Mouse (Mus musculus) heart, embryonic 12.5 days (tissue): ENCODE measurements around the gene Tnfsf8. TPM values are rescaled to one million over a fixed set of nuclear protein-coding genes. Genes with fewer than 3 reads are reported as not detected.

Experiments
- polyA plus RNA-seq: library from polyadenylated mRNA; unstranded; fragments of >200 nt; fragmentation: Nextera tagmentation; extraction: Ambion mirVana; gene quantifications from 2 replicates; pipeline ENCODE4 v1.2.1, GENCODE M21; 2016

The Tnfsf8 gene
- polyA plus RNA-seq, 1 experiment from 2014 or later = not detected

Other genes starting within 250 kb of the Tnfsf8 start
- gene Tex48, start 238.9 kb downstream of the Tnfsf8 start, polyA plus RNA-seq = not detected in 2 replicates
- gene Gm11214, start 198.0 kb downstream of the Tnfsf8 start, polyA plus RNA-seq = not detected in 2 replicates
- 0.09 TPM in 2 replicates for gene Tnfsf15, start 116.2 kb downstream of the Tnfsf8 start, polyA plus RNA-seq
- 23.4 and 25.6 TPM in 2 replicates for gene Tnc, start 185.7 kb upstream of the Tnfsf8 start, polyA plus RNA-seq